Mouse (Mus musculus): Measurements from ENCODE around the gene Usp10.

DNA sequence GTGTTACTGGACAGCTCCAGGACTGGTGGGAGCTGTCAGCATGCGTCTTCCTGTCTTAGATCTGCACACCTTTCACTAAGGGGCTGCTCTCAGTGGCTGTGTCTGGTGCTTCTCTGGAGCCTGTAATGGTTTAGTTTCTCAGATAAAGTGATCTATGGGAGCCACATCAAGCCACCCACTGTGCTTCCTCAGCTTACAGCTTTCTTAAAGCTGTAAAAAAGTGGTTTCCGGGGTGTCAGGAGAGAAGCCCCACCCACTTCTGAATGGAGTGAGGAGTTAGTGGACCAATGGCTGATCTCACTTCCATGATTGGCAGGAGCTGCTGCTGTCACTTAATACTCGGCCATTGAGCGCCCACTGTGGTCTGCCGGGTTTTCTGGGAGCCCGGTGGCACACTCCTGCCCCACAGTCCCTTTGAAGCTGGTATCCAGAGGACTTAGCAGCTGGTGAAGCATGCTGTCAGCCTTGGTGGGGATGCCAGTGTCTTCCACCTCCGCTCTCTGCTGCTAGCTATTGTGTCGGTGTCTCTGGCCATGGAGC is 36.2 kb downstream of the Usp10 start:
- TF ChIP-seq CTCF (IDR thresholded peaks at IDR 0.05; ENCODE audit: borderline replicate concordance, extremely low read depth, insufficient read depth, insufficient read length) (no peak), POLR2A (IDR thresholded peaks at IDR 0.05; ENCODE audit: borderline replicate concordance, extremely low read depth, insufficient read depth, insufficient read length, poor library complexity, severe bottlenecking) (no peak)

Measured in brain, embryonic 14.5 days (tissue).